Mouse (Mus musculus): ENCODE measurements around the gene Dusp13. TPM values are rescaled to one million over a fixed set of nuclear protein-coding genes. Genes with fewer than 3 reads are reported as not detected.

Gene Dusp13
- 0.18 TPM in 1 of 2 replicates, not detected in the other for polyA plus RNA-seq (2015; fragmentation: Nextera tagmentation; extraction: Ambion mirVana)

DNA sequence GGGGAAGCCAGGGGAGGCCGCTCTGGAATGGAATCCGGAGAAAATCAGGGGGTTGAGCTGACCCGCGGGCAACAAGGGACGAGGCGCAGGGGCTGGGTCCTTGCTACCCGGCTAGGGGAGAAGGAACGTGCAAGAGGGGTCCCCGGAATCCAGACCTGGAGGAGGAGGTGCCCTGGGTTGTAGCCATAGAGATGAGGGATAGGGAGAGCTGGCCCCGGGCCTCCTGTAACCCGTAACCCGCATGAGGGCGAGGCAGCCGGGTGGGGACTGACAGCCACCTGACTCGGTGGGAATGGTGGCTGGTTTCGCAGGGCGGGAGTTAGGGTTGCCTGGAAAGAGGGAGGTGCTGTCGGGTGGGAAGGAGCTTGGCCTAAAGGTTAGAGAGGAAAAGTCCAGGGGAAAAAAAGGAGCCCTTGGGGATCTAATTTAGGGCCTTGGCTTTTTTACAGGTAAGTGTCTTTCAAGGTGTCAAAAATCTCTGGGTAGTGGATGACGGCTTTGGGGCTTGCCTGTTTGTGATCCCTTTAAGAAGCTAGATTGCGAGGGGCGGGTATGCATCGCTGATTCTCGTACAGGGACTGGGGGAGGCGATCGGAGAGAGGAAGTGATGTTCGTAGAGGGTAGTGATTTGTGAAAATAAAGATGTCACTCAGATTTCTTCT lies at the start of gene Dusp13:
Gene Dusp13, minus strand, starts transcription at position 301 of the 662 bp plus-strand sequence.
- H3K27ac ChIP-seq, result peak within 1 kb of the TSS; percentile 91
- under 1% methylated on average over 26 of the region's 26 CpGs for WGBS
- peak; percentile 74 for ATAC-seq (replicated peaks; ENCODE audit: insufficient number of reproducible peaks, insufficient read depth, low FRiP score, low read depth)
- H3K36me3 ChIP-seq, result no peaks in the 10 kb centered on the region
- peak within 1 kb of the TSS; percentile 97 for H3K4me3 ChIP-seq
- peak within 1 kb of the TSS; percentile 91 for H3K9ac ChIP-seq
- H3K9me3 ChIP-seq (replicated peaks), result no peaks in the 10 kb centered on the region
- peaks cover 15% of the 10 kb centered on the region for H3K4me1 ChIP-seq (replicated peaks)
- no peaks in the 10 kb centered on the region for H3K27me3 ChIP-seq
- H3K4me2 ChIP-seq, result peak within 1 kb of the TSS; percentile 87

DNA sequence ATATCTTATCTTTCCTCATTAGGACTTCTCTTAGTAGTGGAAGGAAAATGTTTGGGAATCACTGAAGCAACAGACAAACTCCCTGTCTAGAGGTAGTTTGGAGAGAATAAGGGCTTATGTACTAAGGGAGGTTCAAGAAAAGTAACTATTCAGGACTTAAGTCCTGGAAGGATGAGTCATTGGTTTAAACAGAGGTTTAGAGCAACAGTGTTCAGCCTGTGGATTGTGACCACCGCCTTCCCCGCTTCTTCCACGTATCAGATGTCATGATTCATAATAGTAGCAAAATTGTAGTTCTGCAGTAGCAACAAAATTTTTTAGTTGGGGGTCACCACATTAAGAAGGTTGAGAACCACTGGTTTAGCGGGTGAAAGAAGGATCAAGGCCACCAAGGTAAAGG lies 49.7 kb upstream of the Dusp13 start:
- Histone ChIP-seq H3K9ac (no peak overlapping the region), H3K27ac (no peak overlapping the region), H3K9me3 (replicated peaks) (no peaks in the 10 kb centered on the region), H3K4me2 (no peak overlapping the region), H3K4me3 (no peak overlapping the region), H3K4me1 (replicated peaks) (no peaks in the 10 kb centered on the region), H3K27me3 (no peaks in the 10 kb centered on the region), H3K36me3 (peaks cover under 1% of the 10 kb centered on the region; the same call in 1 of the 2 replicates)
- ATAC-seq (replicated peaks; ENCODE audit: insufficient number of reproducible peaks, insufficient read depth, low FRiP score, low read depth), result no peak
- 91% methylated on average over 4 of the region's 4 CpGs for WGBS

DNA sequence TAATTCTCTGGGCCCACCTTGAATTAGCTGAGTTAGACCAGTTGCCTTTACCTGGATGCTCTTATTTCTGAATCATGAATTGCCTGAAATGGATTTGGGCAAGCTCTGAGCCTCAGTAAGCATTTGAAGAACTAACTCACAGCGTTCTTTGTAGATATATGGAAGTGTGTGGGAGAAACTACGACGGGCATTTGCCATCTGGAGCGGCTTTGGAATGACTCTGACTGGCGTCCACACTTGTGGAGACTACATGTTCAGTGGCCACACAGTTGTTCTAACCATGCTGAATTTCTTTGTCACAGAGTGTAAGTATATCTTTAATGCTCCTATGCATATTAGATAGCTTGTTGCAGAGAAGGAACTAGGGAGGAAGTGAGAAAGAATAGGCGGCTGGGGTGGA lies 41.3 kb upstream of the Dusp13 start:
- no peak overlapping the region for H3K4me2 ChIP-seq
- no peaks in the 10 kb centered on the region for H3K9me3 ChIP-seq (replicated peaks)
- 90% methylated on average over 6 of the region's 6 CpGs for WGBS
- H3K27me3 ChIP-seq, result no peaks in the 10 kb centered on the region
- ATAC-seq (replicated peaks; ENCODE audit: insufficient number of reproducible peaks, insufficient read depth, low FRiP score, low read depth), result no peak
- H3K4me3 ChIP-seq, result no peak overlapping the region
- H3K4me1 ChIP-seq (replicated peaks), result no peaks in the 10 kb centered on the region
- no peak overlapping the region for H3K27ac ChIP-seq
- peaks cover 26% of the 10 kb centered on the region for H3K36me3 ChIP-seq
- no peak overlapping the region for H3K9ac ChIP-seq

DNA sequence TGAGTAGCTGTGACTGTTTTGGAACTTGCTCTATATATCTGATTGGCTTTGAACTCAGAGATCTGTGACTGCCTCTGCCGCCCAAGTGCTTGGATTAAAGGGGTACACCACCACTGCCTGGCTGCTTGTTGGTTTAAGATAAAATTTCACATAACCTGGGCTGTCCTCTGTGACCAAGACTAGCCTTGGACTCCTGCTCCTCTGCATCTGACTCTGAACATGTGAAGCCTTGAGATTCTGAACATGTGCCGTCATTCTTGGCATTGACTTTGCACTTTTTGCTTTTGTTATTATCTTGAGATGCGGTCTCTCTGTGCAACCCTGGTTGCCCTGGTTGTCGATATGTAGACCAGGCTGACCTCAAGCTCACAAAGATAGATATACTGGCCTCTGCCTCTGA lies 40.7 kb upstream of the Dusp13 start:
- Histone ChIP-seq H3K36me3 (peaks cover 26% of the 10 kb centered on the region), H3K9me3 (replicated peaks) (no peaks in the 10 kb centered on the region), H3K27me3 (no peaks in the 10 kb centered on the region), H3K4me2 (no peak overlapping the region), H3K27ac (no peak overlapping the region), H3K4me1 (replicated peaks) (no peaks in the 10 kb centered on the region), H3K9ac (no peak overlapping the region), H3K4me3 (no peak overlapping the region)
- WGBS, result 81% methylated on average over 4 of the region's 4 CpGs
- ATAC-seq (replicated peaks; ENCODE audit: insufficient number of reproducible peaks, insufficient read depth, low FRiP score, low read depth), result no peak

DNA sequence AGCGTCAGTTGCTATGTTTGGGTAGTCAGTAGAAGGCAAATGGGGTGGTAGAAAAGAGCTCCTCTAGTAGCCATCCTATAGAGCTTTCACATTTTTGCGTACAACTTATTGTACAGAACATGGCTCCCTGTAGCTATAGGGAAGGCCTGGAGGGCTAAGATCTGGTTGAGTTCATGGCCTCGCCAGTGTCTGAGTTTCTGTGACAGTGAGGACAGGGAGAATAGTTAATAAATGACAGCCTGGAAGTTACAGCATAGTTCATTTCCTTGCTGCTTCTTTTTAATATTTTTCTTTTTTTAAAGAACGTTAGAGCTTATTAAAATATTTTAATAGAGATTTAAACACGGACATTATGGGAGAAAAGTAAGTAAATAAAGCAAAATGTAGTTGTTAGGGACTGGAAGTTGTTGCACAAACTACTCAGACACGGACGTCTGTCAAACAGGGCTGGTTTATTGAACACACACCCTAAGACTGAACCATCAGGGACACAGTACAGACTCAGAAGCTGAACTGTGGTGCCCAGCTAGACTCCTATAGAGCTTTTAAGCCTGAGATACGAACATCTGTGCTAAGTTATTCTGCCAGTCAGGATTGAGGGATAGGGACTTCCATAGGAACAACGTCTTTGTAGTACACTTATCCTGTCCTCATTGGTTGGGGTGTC lies 39.7 kb upstream of the Dusp13 start:
- no peak overlapping the region for H3K4me3 ChIP-seq
- 92% methylated on average over 9 of the region's 9 CpGs for WGBS
- no peak overlapping the region for H3K27ac ChIP-seq
- ATAC-seq (replicated peaks; ENCODE audit: insufficient number of reproducible peaks, insufficient read depth, low FRiP score, low read depth), result no peak
- H3K4me1 ChIP-seq (replicated peaks), result no peaks in the 10 kb centered on the region
- no peak overlapping the region for H3K9ac ChIP-seq
- H3K9me3 ChIP-seq (replicated peaks), result no peaks in the 10 kb centered on the region
- H3K4me2 ChIP-seq, result no peak overlapping the region
- H3K36me3 ChIP-seq, result peaks cover 26% of the 10 kb centered on the region
- H3K27me3 ChIP-seq, result no peaks in the 10 kb centered on the region

DNA sequence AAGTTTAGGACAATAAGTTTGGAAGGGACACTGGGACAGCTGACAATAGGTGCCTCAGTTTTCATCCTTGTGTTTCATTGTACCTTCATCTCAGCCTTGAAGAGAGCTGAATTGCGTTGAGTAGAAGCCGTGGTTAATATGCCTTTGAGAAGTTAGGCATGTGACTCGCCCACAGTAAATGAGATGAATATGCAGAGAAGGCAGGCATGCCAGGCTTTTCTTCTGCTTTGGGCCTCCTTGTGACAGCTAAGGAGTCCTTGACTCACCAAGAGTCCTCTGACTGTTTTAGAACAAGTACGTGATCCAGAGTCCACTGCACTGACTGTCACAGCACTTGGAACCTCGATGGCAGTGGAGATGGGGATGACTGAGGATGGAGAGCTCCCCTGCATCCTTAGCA lies 37.1 kb upstream of the Dusp13 start:
- H3K9me3 ChIP-seq (replicated peaks), result no peaks in the 10 kb centered on the region
- H3K4me3 ChIP-seq, result no peak overlapping the region
- WGBS, result 97% methylated on average over 5 of the region's 5 CpGs
- H3K36me3 ChIP-seq, result peaks cover 28% of the 10 kb centered on the region
- H3K4me1 ChIP-seq (replicated peaks), result no peaks in the 10 kb centered on the region
- H3K27me3 ChIP-seq, result no peaks in the 10 kb centered on the region
- no peak overlapping the region for H3K9ac ChIP-seq
- no peak overlapping the region for H3K27ac ChIP-seq
- H3K4me2 ChIP-seq, result no peak overlapping the region
- ATAC-seq (replicated peaks; ENCODE audit: insufficient number of reproducible peaks, insufficient read depth, low FRiP score, low read depth), result no peak

DNA sequence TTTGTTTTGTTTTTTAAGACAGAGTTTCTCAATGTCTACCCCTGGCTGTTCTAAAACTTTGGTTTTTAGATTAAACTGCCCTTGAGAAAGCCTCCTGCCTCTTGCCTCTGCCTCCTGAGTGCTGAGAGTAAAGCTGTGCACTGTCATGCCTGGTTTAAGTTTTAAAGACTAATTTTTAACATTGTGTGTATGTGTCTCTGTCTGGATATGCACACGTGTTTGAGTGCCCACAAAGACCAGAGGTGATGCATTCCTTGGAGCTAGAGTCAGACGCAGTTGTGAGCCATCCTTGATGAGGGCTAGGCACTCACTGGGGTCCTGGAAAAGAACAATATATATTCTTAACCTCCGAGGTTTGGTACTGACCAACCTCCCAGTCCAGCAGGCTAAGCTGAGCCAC lies 36.4 kb upstream of the Dusp13 start:
- ATAC-seq (replicated peaks; ENCODE audit: insufficient number of reproducible peaks, insufficient read depth, low FRiP score, low read depth), result no peak
- H3K9me3 ChIP-seq (replicated peaks), result no peaks in the 10 kb centered on the region
- H3K27ac ChIP-seq, result no peak overlapping the region
- no peak overlapping the region for H3K4me2 ChIP-seq
- H3K9ac ChIP-seq, result no peak overlapping the region
- no peaks in the 10 kb centered on the region for H3K27me3 ChIP-seq
- no peak overlapping the region for H3K4me3 ChIP-seq
- 76% methylated on average over 3 of the region's 3 CpGs for WGBS
- no peaks in the 10 kb centered on the region for H3K4me1 ChIP-seq (replicated peaks)
- peaks cover 22% of the 10 kb centered on the region for H3K36me3 ChIP-seq

DNA sequence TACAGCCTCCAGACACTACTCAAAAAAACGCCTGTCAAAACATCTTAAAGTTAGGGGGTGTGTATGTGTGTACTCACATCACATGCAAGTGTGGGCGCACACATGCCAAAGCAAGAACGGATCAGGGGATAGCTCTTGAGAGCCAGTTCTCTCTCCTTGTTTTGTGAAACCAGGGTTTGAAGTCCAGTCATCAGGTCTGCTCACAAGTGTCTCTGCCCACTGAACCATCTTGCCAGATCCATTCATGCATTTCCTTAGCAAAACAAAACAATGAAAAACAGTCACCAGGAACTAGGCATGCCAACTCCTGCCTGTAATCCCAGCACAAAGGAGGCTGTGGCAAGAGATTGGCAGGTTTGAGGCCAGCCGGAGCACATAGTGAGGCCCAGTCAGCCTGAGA lies 35.5 kb upstream of the Dusp13 start:
- no peak overlapping the region for H3K27ac ChIP-seq
- no peaks in the 10 kb centered on the region for H3K9me3 ChIP-seq (replicated peaks)
- no peaks in the 10 kb centered on the region for H3K27me3 ChIP-seq
- H3K36me3 ChIP-seq, result peaks cover 22% of the 10 kb centered on the region
- WGBS, result 80% methylated on average over 4 of the region's 4 CpGs
- H3K4me3 ChIP-seq, result no peak overlapping the region
- H3K4me2 ChIP-seq, result no peak overlapping the region
- H3K4me1 ChIP-seq (replicated peaks), result no peaks in the 10 kb centered on the region
- H3K9ac ChIP-seq, result no peak overlapping the region
- ATAC-seq (replicated peaks; ENCODE audit: insufficient number of reproducible peaks, insufficient read depth, low FRiP score, low read depth), result no peak

DNA sequence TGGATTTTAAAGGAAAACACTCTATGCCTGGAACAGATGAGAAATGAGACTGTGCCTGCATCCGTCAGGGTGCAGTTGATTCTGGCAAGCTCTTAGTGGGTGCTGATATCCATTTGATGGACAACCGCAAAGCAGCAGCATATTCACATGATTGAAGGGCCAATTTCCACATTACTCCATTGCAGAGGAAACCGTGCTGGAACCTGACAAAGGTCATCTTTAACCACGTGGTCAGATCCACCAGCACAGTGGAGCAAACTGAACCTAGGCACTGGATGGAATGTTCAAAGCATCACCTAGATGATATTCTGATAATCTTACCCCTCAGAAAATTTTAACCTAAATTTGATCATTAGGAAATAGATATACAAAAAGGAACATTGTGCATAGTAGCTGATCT lies 25.2 kb upstream of the Dusp13 start:
- ATAC-seq (replicated peaks; ENCODE audit: insufficient number of reproducible peaks, insufficient read depth, low FRiP score, low read depth), result no peak
- H3K4me2 ChIP-seq, result no peak overlapping the region
- no peak overlapping the region for H3K27ac ChIP-seq
- H3K36me3 ChIP-seq, result peaks cover 35% of the 10 kb centered on the region
- H3K4me3 ChIP-seq, result no peak overlapping the region
- no peaks in the 10 kb centered on the region for H3K9me3 ChIP-seq (replicated peaks)
- H3K27me3 ChIP-seq, result no peaks in the 10 kb centered on the region
- H3K4me1 ChIP-seq (replicated peaks), result 0 out of 2 replicates have a peak, but pooled peaks cover 6% of the 10 kb centered on the region
- no peak overlapping the region for H3K9ac ChIP-seq
- 78% methylated on average over 4 of the region's 4 CpGs for WGBS

DNA sequence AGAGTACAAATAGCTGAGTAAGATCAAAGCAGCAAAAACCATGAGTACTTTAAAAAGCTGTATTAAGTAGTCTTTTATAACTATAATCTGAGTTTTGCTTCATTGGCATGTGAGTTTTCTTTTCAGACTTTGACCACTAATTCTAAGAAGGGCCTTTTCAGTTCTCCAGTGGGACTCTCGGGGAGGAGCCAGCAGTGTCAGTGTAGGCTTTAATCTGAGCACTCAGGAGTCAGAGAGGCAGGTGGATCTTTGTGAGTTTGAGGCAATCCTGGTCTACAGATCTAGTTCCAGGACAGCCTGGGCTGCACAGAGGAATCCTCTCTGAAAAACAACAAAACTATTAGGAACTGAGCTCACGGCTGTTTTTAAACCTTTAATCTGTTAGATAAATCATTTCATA lies 23.0 kb upstream of the Dusp13 start:
- no peak for ATAC-seq (replicated peaks; ENCODE audit: insufficient number of reproducible peaks, insufficient read depth, low FRiP score, low read depth)
- Histone ChIP-seq H3K9me3 (replicated peaks) (no peaks in the 10 kb centered on the region), H3K27me3 (no peaks in the 10 kb centered on the region), H3K4me1 (replicated peaks) (0 out of 2 replicates have a peak, but pooled peaks cover 7% of the 10 kb centered on the region), H3K9ac (no peak overlapping the region), H3K4me3 (no peak overlapping the region), H3K4me2 (no peak overlapping the region), H3K27ac (no peak overlapping the region), H3K36me3 (peaks cover 21% of the 10 kb centered on the region)
- WGBS, result 69% methylated on average over 2 of the region's 2 CpGs

DNA sequence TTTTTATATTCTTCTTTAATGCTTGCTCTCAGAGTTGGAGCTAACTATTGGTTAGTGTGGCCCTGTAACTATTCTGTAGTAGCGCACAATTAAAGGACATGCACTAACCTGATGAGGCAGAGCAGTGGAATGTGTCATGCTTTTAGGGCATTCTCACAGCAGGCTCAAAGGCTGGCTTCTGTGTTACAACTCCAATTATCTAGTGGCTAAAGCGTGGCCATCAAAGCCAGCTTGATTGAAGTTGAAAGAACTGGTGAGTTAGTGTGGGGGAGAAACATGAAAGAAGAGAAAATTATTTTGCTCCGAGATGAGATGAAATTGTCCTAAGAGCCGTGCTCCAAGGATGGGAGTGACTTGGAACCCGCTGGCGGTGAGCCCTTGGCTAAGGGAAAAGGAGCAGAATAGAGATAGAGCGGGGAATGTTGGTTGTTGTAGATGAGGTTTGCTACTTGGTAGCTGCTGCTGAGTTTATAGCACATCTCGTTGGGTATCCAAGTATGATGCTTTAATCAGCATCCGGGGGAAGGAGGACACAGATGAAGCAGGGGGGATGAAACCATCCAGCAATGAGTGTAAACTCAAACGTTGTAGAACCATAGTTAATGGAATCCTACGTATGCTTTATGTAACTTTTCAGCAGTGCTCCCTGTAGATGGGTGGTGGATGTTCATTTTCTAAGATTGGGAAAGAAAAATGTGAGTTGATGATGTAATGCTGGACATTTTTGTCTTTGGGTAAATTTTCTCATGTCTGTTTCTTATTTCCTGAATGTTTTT lies 21.7 kb upstream of the Dusp13 start:
- Histone ChIP-seq H3K4me2 (no peak overlapping the region), H3K4me1 (replicated peaks) (peaks cover 15% of the 10 kb centered on the region; the same call in 1 of the 2 replicates), H3K27ac (no peak overlapping the region), H3K27me3 (no peaks in the 10 kb centered on the region), H3K36me3 (peaks cover 16% of the 10 kb centered on the region), H3K4me3 (no peak overlapping the region), H3K9me3 (replicated peaks) (no peaks in the 10 kb centered on the region), H3K9ac (no peak overlapping the region)
- 72% methylated on average over 11 of the region's 11 CpGs for WGBS
- ATAC-seq (replicated peaks; ENCODE audit: insufficient number of reproducible peaks, insufficient read depth, low FRiP score, low read depth), result no peak
